Mouse (Mus musculus) gastrocnemius, adult 18-20 months (tissue): ENCODE data around the gene Atcay. TPM values are rescaled to one million over a fixed set of nuclear protein-coding genes. Genes with fewer than 3 reads are reported as not detected.
A peak's percentile ranks its signal among the peaks of the same experiment; 100 is the strongest.
"Not testable (repeated sequence)": the region's sequence is repeated elsewhere in the genome, so short reads cannot be mapped to it uniquely, and the experiment has no call there.

Experiments used
- DNase-seq: peaks from one replicate; pipeline ENCODE4 v3.0.0; 2021; ENCODE audit warnings: low spot score
- total RNA-seq, 2 experiments: library from RNA; stranded (reverse); gene quantifications; 2 replicates each; pipeline ENCODE4 v1.2.3; 2021

The Atcay gene
- total RNA-seq, 2 experiments from 2014 or later: not detected

GRCm38 (mm10) chr10:81180946-81181345, 49.7 kb downstream of the Atcay start:
- DNase-seq: no peak

GRCm38 (mm10) chr10:81179451-81180342, 50.9 kb downstream of the Atcay start:
- DNase-seq: no peak

GRCm38 (mm10) chr10:81178927-81179326, 51.7 kb downstream of the Atcay start:
- no peak for DNase-seq

GRCm38 (mm10) chr10:81177958-81178712, 52.5 kb downstream of the Atcay start:
- no peak for DNase-seq

GRCm38 (mm10) chr10:81177491-81177925, 53.1 kb downstream of the Atcay start:
- no peak for DNase-seq

GRCm38 (mm10) chr10:81176466-81177271, 54.0 kb downstream of the Atcay start, which contains the start of gene Eef2:
TSS of gene Eef2 (plus strand) at chr10:81176631.
- peak; percentile 99 for DNase-seq

- no peak for DNase-seq
Measured at GRCm38 (mm10) chr10:81175936-81176465, 54.6 kb downstream of the Atcay start.

GRCm38 (mm10) chr10:81175345-81175701, 55.3 kb downstream of the Atcay start:
- not testable (repeated sequence) for DNase-seq

GRCm38 (mm10) chr10:81174617-81175344, 55.9 kb downstream of the Atcay start:
- peak; percentile 87 for DNase-seq

GRCm38 (mm10) chr10:81173132-81173531, 57.5 kb downstream of the Atcay start:
- peak; percentile 78 for DNase-seq

- DNase-seq: not testable (repeated sequence)
Measured at GRCm38 (mm10) chr10:81169411-81169900, 61.2 kb downstream of the Atcay start.

- DNase-seq: peak; percentile 88
Measured at GRCm38 (mm10) chr10:81168521-81169244, 62.0 kb downstream of the Atcay start.

GRCm38 (mm10) chr10:81168087-81168431, 62.6 kb downstream of the Atcay start:
- no peak for DNase-seq

GRCm38 (mm10) chr10:81167200-81168086, 63.2 kb downstream of the Atcay start, which contains the start of gene Pias4:
TSS of gene Pias4 (minus strand) at chr10:81167923.
- peak; percentile 100 for DNase-seq

- DNase-seq: no peak
Measured at GRCm38 (mm10) chr10:81165118-81165517, 65.5 kb downstream of the Atcay start.

- no peak for DNase-seq
Measured at GRCm38 (mm10) chr10:81162318-81162652, 68.3 kb downstream of the Atcay start.

- DNase-seq: no peak
Measured at GRCm38 (mm10) chr10:81161602-81162317, 68.9 kb downstream of the Atcay start.

- DNase-seq: no peak
Measured at GRCm38 (mm10) chr10:81154736-81155135, 75.9 kb downstream of the Atcay start.
